Comparison of ENCODE assay signal across 8 mouse cellular contexts in genomic region chr19:18631161-18631643, GRCm38 (mm10). TPM values are rescaled to one million over a fixed set of nuclear protein-coding genes. Genes with fewer than 3 reads are reported as not detected.
A peak's percentile ranks its signal among the peaks of the same experiment; 100 is the strongest.
DNase-seq lines count a peak whose midpoint lies in the region; ATAC-seq and TF ChIP-seq lines count a peak whose summit lies in the region.

No protein-coding gene starts in this region.

- peak overlapping the region; percentile 69 for H3K4me2 ChIP-seq in intestine, embryonic 15.5 days (replicated peaks)
- H3K4me2 ChIP-seq in limb, embryonic 11.5 days (ENCODE audit: low read depth, severe bottlenecking): peak overlapping the region; percentile 82

- TF ChIP-seq POLR2A in cortical plate, adult 2 months (IDR thresholded peaks at IDR 0.05; ENCODE audit: extremely low read depth, insufficient read depth, low read length): no peak
- TF ChIP-seq POLR2A in spleen, adult 2 months (IDR thresholded peaks at IDR 0.05; ENCODE audit: low read depth, low read length): no peak

- H3K9me3 ChIP-seq in intestine, embryonic 15.5 days: no peaks in the 10 kb centered on the region
- H3K9me3 ChIP-seq in limb, embryonic 11.5 days (ENCODE audit: control insufficient read depth, low read length): no peaks in the 10 kb centered on the region
- no peaks in the 10 kb centered on the region for H3K9me3 ChIP-seq in midbrain, embryonic 10.5 days (replicated peaks)

- no peak for TF ChIP-seq CTCF in cortical plate, adult 2 months (IDR thresholded peaks at IDR 0.05; ENCODE audit: extremely low read depth, insufficient read depth, low read length)
- TF ChIP-seq CTCF in spleen, adult 2 months (IDR thresholded peaks at IDR 0.05; ENCODE audit: extremely low read depth, insufficient read depth, insufficient read length, insufficient replicate concordance): no peak

- no peaks in the 10 kb centered on the region for H3K27me3 ChIP-seq in intestine, embryonic 15.5 days (replicated peaks)
- H3K27me3 ChIP-seq in limb, embryonic 11.5 days (ENCODE audit: control insufficient read depth, insufficient read depth, low read length): no peaks in the 10 kb centered on the region
- H3K27me3 ChIP-seq in midbrain, embryonic 10.5 days (ENCODE audit: low read depth, poor library complexity, severe bottlenecking): peaks cover 24% of the 10 kb centered on the region
- H3K27me3 ChIP-seq in spleen, adult 2 months (ENCODE audit: control insufficient read depth, insufficient read depth, low read length): no peaks in the 10 kb centered on the region

- peak overlapping the region; percentile 73 for H3K27ac ChIP-seq in cortical plate, adult 2 months (ENCODE audit: insufficient read depth, low read length)
- peak overlapping the region; percentile 92 for H3K27ac ChIP-seq in intestine, embryonic 15.5 days
- no peak overlapping the region for H3K27ac ChIP-seq in limb, embryonic 11.5 days (replicated peaks; ENCODE audit: low read depth, low read length)
- peak overlapping the region; percentile 81 for H3K27ac ChIP-seq in midbrain, embryonic 10.5 days (replicated peaks)
- peak overlapping the region; percentile 81 for H3K27ac ChIP-seq in spleen, adult 2 months (ENCODE audit: insufficient read depth, low read length)

- WGBS in intestine, embryonic 15.5 days: under 1% methylated on average over 40 of the region's 40 CpGs
- under 1% methylated on average over 40 of the region's 40 CpGs for WGBS in limb, embryonic 11.5 days
- WGBS in midbrain, embryonic 10.5 days: under 1% methylated on average over 40 of the region's 40 CpGs
- WGBS in spleen, adult 2 months: under 1% methylated on average over 40 of the region's 40 CpGs

- H3K36me3 ChIP-seq in intestine, embryonic 15.5 days: no peaks in the 10 kb centered on the region
- no peaks in the 10 kb centered on the region for H3K36me3 ChIP-seq in limb, embryonic 11.5 days (ENCODE audit: control insufficient read depth, insufficient read depth, low read length)
- no peaks in the 10 kb centered on the region for H3K36me3 ChIP-seq in midbrain, embryonic 10.5 days
- no peaks in the 10 kb centered on the region for H3K36me3 ChIP-seq in spleen, adult 2 months (ENCODE audit: control insufficient read depth, insufficient read depth, low read length)

- peak; percentile 62 for DNase-seq in NIH3T3 (ENCODE audit: low read depth)
- DNase-seq in limb, embryonic 11.5 days (ENCODE audit: low spot score): peak; percentile 73
- no peak for DNase-seq in midbrain, embryonic 10.5 days (ENCODE audit: low spot score)
- peak in 1 of 2 experiments; percentile 70 for DNase-seq in spleen, adult 2 months (ENCODE audit: low read depth in 1 of 2, low spot score in 2 of 2)
- no peak for DNase-seq in cerebellum, postnatal 25 days

- H3K4me1 ChIP-seq in cortical plate, adult 2 months (ENCODE audit: control insufficient read depth, insufficient read depth, low read length): peaks cover 1% of the 10 kb centered on the region; the same call in 1 of the 2 replicates
- peaks cover 5% of the 10 kb centered on the region; the same call in 1 of the 2 replicates for H3K4me1 ChIP-seq in intestine, embryonic 15.5 days (replicated peaks)
- H3K4me1 ChIP-seq in limb, embryonic 11.5 days (ENCODE audit: control insufficient read depth, insufficient read depth, low read length): no peaks in the 10 kb centered on the region
- H3K4me1 ChIP-seq in midbrain, embryonic 10.5 days: peaks cover 17% of the 10 kb centered on the region
- H3K4me1 ChIP-seq in spleen, adult 2 months (ENCODE audit: control insufficient read depth, insufficient read depth, insufficient read length): peaks cover 7% of the 10 kb centered on the region; the same call in 1 of the 2 replicates

- peak overlapping the region; percentile 75 for H3K9ac ChIP-seq in intestine, embryonic 15.5 days
- peak overlapping the region; percentile 54 for H3K9ac ChIP-seq in limb, embryonic 11.5 days (ENCODE audit: low read length)

- peak; percentile 67 for ATAC-seq in granulocyte monocyte progenitor cell, adult 5-6 weeks (replicated peaks; ENCODE audit: poor library complexity, severe bottlenecking)
- peak; percentile 80 for ATAC-seq in intestine, embryonic 15.5 days
- peak; percentile 45 for ATAC-seq in limb, embryonic 11.5 days (ENCODE audit: insufficient number of reproducible peaks, low FRiP score, low TSS enrichment, low read depth)

- peak overlapping the region; percentile 90 for H3K4me3 ChIP-seq in cortical plate, adult 2 months (ENCODE audit: insufficient read depth, low read length)
- H3K4me3 ChIP-seq in intestine, embryonic 15.5 days (replicated peaks): peak overlapping the region; percentile 85
- peak overlapping the region; percentile 74 for H3K4me3 ChIP-seq in limb, embryonic 11.5 days (ENCODE audit: low read depth, low read length)
- peak overlapping the region; percentile 79 for H3K4me3 ChIP-seq in midbrain, embryonic 10.5 days
- peak overlapping the region; percentile 82 for H3K4me3 ChIP-seq in spleen, adult 2 months (ENCODE audit: extremely low read depth, insufficient read depth, insufficient read length)

RNA-seq across cellular contexts. Expression of gene Ostf1, which starts 0.4 kb away (rescaled TPM):
- polyA plus RNA-seq in cortical plate, adult 2 months (2012; rRNA removed): 21.7 and 23.7 TPM in 2 replicates
- total RNA-seq in granulocyte monocyte progenitor cell, adult 5-6 weeks (2014; fragmentation: Nextera tagmentation): 139 and 152 TPM in 2 replicates
- total RNA-seq in granulocyte monocyte progenitor cell, adult 5-6 weeks (2017): 208 and 230 TPM in 2 replicates
- 86.3 and 87.4 TPM in 2 replicates for polyA plus RNA-seq in intestine, embryonic 15.5 days (2015; fragmentation: Nextera tagmentation; extraction: Ambion mirVana)
- 31.9 and 34.5 TPM in 2 replicates for polyA plus RNA-seq in limb, embryonic 11.5 days (2014; fragmentation: Nextera tagmentation; extraction: Ambion mirVana)
- polyA plus RNA-seq in midbrain, embryonic 10.5 days (2016; fragmentation: Nextera tagmentation; extraction: Ambion mirVana): 47.9 and 49.7 TPM in 2 replicates
- 69.7 and 83.6 TPM in 2 replicates for polyA plus RNA-seq in spleen, adult 2 months (2012; rRNA removed)

RNA-seq across cellular contexts. Expression of gene Nmrk1, which starts 0.5 kb away (rescaled TPM):
- polyA plus RNA-seq in cortical plate, adult 2 months (2012; rRNA removed): 8.8 and 10.2 TPM in 2 replicates
- 6.6 and 14.9 TPM in 2 replicates for total RNA-seq in granulocyte monocyte progenitor cell, adult 5-6 weeks (2014; fragmentation: Nextera tagmentation)
- total RNA-seq in granulocyte monocyte progenitor cell, adult 5-6 weeks (2017): 2.0 and 15.9 TPM in 2 replicates
- 9.0 and 9.8 TPM in 2 replicates for polyA plus RNA-seq in intestine, embryonic 15.5 days (2015; fragmentation: Nextera tagmentation; extraction: Ambion mirVana)
- 8.5 and 8.8 TPM in 2 replicates for polyA plus RNA-seq in limb, embryonic 11.5 days (2014; fragmentation: Nextera tagmentation; extraction: Ambion mirVana)
- 6.6 and 7.2 TPM in 2 replicates for polyA plus RNA-seq in midbrain, embryonic 10.5 days (2016; fragmentation: Nextera tagmentation; extraction: Ambion mirVana)
- polyA plus RNA-seq in spleen, adult 2 months (2012; rRNA removed): 3.5 and 4.0 TPM in 2 replicates

RNA-seq across cellular contexts. Expression of gene Carnmt1, which starts 39.4 kb away (rescaled TPM):
- polyA plus RNA-seq in cortical plate, adult 2 months (2012; rRNA removed): 8.0 and 10.1 TPM in 2 replicates
- 22.6 and 29.8 TPM in 2 replicates for total RNA-seq in granulocyte monocyte progenitor cell, adult 5-6 weeks (2014; fragmentation: Nextera tagmentation)
- total RNA-seq in granulocyte monocyte progenitor cell, adult 5-6 weeks (2017): 24.1 and 58.0 TPM in 2 replicates
- 21.2 and 24.0 TPM in 2 replicates for polyA plus RNA-seq in intestine, embryonic 15.5 days (2015; fragmentation: Nextera tagmentation; extraction: Ambion mirVana)
- polyA plus RNA-seq in limb, embryonic 11.5 days (2014; fragmentation: Nextera tagmentation; extraction: Ambion mirVana): 36.6 and 42.1 TPM in 2 replicates
- 24.0 and 26.8 TPM in 2 replicates for polyA plus RNA-seq in midbrain, embryonic 10.5 days (2016; fragmentation: Nextera tagmentation; extraction: Ambion mirVana)
- polyA plus RNA-seq in spleen, adult 2 months (2012; rRNA removed): 3.1 and 5.8 TPM in 2 replicates

Comparison
In these comparisons a context has a peak if more than half of its experiments do, and no peak if none do; other contexts are left out.
1. DNase-seq: peak in NIH3T3 (single experiment) and limb, embryonic 11.5 days (single experiment); none in midbrain, embryonic 10.5 days (single experiment) and cerebellum, postnatal 25 days (0 of 2).
2. Peak in every context shown above with its lines, with median percentiles within 50 percentile points of each other: H3K4me3 ChIP-seq and ATAC-seq.